Mouse (Mus musculus): ENCODE measurements around the gene Lpp.

DNA sequence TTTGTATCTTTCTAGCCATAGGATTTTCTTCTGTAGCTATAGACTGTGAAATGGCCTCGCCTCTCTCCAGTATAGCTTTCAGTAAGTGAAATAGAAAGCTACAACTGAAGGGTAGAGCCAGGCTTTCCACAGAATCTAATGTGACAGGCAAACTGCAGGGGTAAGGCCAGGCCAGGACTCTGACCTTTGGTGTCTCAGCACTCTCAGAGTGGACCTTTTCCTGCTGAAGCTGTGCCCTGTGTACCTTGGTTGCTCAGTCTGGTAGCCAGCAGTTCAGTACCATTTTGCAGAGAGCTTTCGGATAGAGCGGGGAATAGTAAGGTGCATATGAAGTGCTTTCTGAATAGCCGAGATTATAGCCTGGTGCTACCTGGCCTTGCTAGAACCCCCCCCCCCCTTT, 9.5 kb downstream of the Lpp start:
- TF ChIP-seq E2F4 (IDR thresholded peaks at IDR 0.05; ENCODE audit: insufficient replicate concordance, low read depth, low read length) = no peak
- TF ChIP-seq POLR2AphosphoS2 (IDR thresholded peaks at IDR 0.05; ENCODE audit: low read depth, low read length) = no peak
- no peak for TF ChIP-seq MAX (IDR thresholded peaks at IDR 0.05; ENCODE audit: low read length)
- TF ChIP-seq POLR2A (IDR thresholded peaks at IDR 0.05; ENCODE audit: low read depth, low read length) = no peak
- no peak for TF ChIP-seq ZNF384 (IDR thresholded peaks at IDR 0.05; ENCODE audit: low read depth, low read length)
- no peak for TF ChIP-seq ETS1 (conservative IDR thresholded peaks at IDR 0.05; ENCODE audit: low read depth, low read length)

All from CH12.LX (cell line).